Comparison of ENCODE assay signal across 8 mouse cellular contexts in the genomic region with DNA sequence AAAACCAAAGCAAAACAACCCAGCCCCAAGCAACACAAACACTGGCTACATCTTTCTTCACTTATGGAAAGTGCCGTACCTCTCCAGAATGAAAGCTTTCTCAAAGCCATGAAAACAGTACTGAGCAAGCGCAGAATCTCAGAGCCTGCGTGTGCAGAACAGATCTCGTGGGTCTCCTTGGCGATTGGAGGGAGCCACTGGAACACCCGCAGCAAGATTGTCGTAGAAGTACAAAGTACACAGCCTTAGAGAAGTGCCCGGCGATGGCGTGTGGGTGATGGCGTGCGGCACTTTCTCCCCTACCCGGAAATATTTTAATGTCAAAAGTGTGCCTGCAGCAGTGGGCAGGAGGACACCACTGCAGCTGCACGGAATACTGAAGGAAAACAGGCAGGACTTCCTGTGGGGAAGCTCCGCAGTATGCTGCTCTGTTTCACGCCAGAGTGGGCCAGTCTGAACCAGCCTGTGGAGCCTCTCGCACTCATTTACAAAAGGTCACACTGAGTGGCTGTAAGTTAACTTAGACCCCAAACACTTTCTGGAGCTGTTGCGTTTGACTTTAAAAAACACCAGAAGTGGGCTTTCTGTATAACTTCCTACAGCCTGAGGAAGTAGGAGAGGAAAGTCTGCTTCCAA. TPM values are rescaled to one million over a fixed set of nuclear protein-coding genes. Genes with fewer than 3 reads are reported as not detected.
DNase-seq lines count a peak whose midpoint lies in the region; ATAC-seq and TF ChIP-seq lines count a peak whose summit lies in the region.

No protein-coding gene starts in this region.

- H3K36me3 ChIP-seq in limb, embryonic 10.5 days: no peaks in the 10 kb centered on the region
- no peaks in the 10 kb centered on the region for H3K36me3 ChIP-seq in stomach, embryonic 15.5 days

- peak overlapping the region; percentile 4 for H3K4me3 ChIP-seq in lung, adult 2 months (replicated peaks; ENCODE audit: extremely low read depth, low read depth, low read length)
- peak overlapping the region; percentile 25; the same call in 1 of the 2 replicates for H3K4me3 ChIP-seq in limb, embryonic 10.5 days
- peak overlapping the region; percentile 21 for H3K4me3 ChIP-seq in stomach, embryonic 15.5 days (replicated peaks)

- peak overlapping the region; percentile 36 for H3K4me2 ChIP-seq in stomach, embryonic 15.5 days

- ATAC-seq in stomach, embryonic 15.5 days (ENCODE audit: insufficient read depth, low FRiP score, low read depth): no peak

- no peak overlapping the region for H3K9ac ChIP-seq in stomach, embryonic 15.5 days

- DNase-seq in lung, adult 2 months: no peak
- no peak for DNase-seq in lung, adult 18-20 months
- DNase-seq in heart, postnatal 36 days: peak; percentile 13 to 24
- no peak for DNase-seq in limb, embryonic 10.5 days (ENCODE audit: low spot score)
- no peak for DNase-seq in layer of hippocampus, adult 9-10 months (ENCODE audit: low spot score)
- no peak for DNase-seq in frontal cortex, adult 2 months (ENCODE audit: extremely low spot score in 1 of 2, low spot score in 1 of 2)
- no peak for DNase-seq in layer of hippocampus, adult 18-20 months (ENCODE audit: low spot score in 2 of 2)

- no peaks in the 10 kb centered on the region for H3K27me3 ChIP-seq in limb, embryonic 10.5 days (ENCODE audit: low read depth, poor library complexity, severe bottlenecking)
- no peaks in the 10 kb centered on the region for H3K27me3 ChIP-seq in stomach, embryonic 15.5 days (replicated peaks)

- no peak for TF ChIP-seq CTCF in lung, adult 2 months (IDR thresholded peaks at IDR 0.05; ENCODE audit: insufficient read depth, low read length)

- intact Hi-C loops in heart, postnatal 36 days (cut with DNase I): loop anchor here (10.0 kb wide), 1 partner anchor 832 kb away; no protein-coding TSS in a partner anchor

- H3K4me1 ChIP-seq in lung, adult 2 months (ENCODE audit: control insufficient read depth, insufficient read depth, low read length): no peaks in the 10 kb centered on the region
- H3K4me1 ChIP-seq in limb, embryonic 10.5 days: peaks cover 22% of the 10 kb centered on the region
- H3K4me1 ChIP-seq in stomach, embryonic 15.5 days: 0 out of 2 replicates have a peak, but pooled peaks cover 3% of the 10 kb centered on the region

- WGBS in lung, adult 2 months: 15% methylated on average over 18 of the region's 18 CpGs
- WGBS in limb, embryonic 10.5 days: 58% methylated on average over 18 of the region's 18 CpGs
- WGBS in stomach, embryonic 15.5 days: 44% methylated on average over 18 of the region's 18 CpGs

- H3K27ac ChIP-seq in limb, embryonic 10.5 days: peak overlapping the region; percentile 36; the same call in 1 of the 2 replicates
- H3K27ac ChIP-seq in stomach, embryonic 15.5 days: no peak overlapping the region

- H3K9me3 ChIP-seq in limb, embryonic 10.5 days (replicated peaks): no peaks in the 10 kb centered on the region
- H3K9me3 ChIP-seq in stomach, embryonic 15.5 days: no peaks in the 10 kb centered on the region

- no peak for TF ChIP-seq POLR2A in lung, adult 2 months (IDR thresholded peaks at IDR 0.05; ENCODE audit: borderline replicate concordance, extremely low read depth, low read depth, low read length)

RNA-seq across cellular contexts. Expression of gene BC048403, which starts 46.7 kb away (rescaled TPM):
- polyA plus RNA-seq in lung, adult 2 months (2012; rRNA removed): 8.5 and 9.4 TPM in 2 replicates
- total RNA-seq in heart, postnatal 36 days (2021): 1 to 10 TPM; 1.4 to 2.5 TPM
- 2.8 and 2.9 TPM in 2 replicates for polyA plus RNA-seq in limb, embryonic 10.5 days (2016; fragmentation: Nextera tagmentation; extraction: Ambion mirVana)
- 2.7 and 3.2 TPM in 2 replicates for polyA plus RNA-seq in stomach, embryonic 15.5 days (2015; fragmentation: Nextera tagmentation; extraction: Ambion mirVana)
- 6.5 and 7.2 TPM in 2 replicates for polyA plus RNA-seq in frontal cortex, adult 2 months (2012; rRNA removed)
- total RNA-seq in layer of hippocampus, adult 18-20 months (2021): 10 to 100 TPM; 10.1 to 10.9 TPM

RNA-seq across cellular contexts. Expression of gene D930020B18Rik, which starts 51.7 kb away (rescaled TPM):
- 0.59 and 1.0 TPM in 2 replicates for polyA plus RNA-seq in lung, adult 2 months (2012; rRNA removed)
- total RNA-seq in heart, postnatal 36 days (2021): not detected
- polyA plus RNA-seq in limb, embryonic 10.5 days (2016; fragmentation: Nextera tagmentation; extraction: Ambion mirVana): 0.40 and 0.53 TPM in 2 replicates
- 0.89 and 1.0 TPM in 2 replicates for polyA plus RNA-seq in stomach, embryonic 15.5 days (2015; fragmentation: Nextera tagmentation; extraction: Ambion mirVana)
- 0.61 and 0.72 TPM in 2 replicates for polyA plus RNA-seq in frontal cortex, adult 2 months (2012; rRNA removed)
- total RNA-seq in layer of hippocampus, adult 18-20 months (2021): under 1 TPM; 0.23 to 0.84 TPM

Comparison
In these comparisons a context has a peak if more than half of its experiments do, and no peak if none do; other contexts are left out.
1. DNase-seq: peak in heart, postnatal 36 days (2 of 2); none in lung, adult 2 months (single experiment), lung, adult 18-20 months (0 of 2), limb, embryonic 10.5 days (single experiment), layer of hippocampus, adult 9-10 months (single experiment), frontal cortex, adult 2 months (0 of 2) and layer of hippocampus, adult 18-20 months (0 of 2).
2. Peak in every context shown above with its lines, with median percentiles within 50 percentile points of each other: H3K4me3 ChIP-seq.